Mouse (Mus musculus): Measurements from ENCODE around the gene Pitx1. TPM values are rescaled to one million over a fixed set of nuclear protein-coding genes. Genes with fewer than 3 reads are reported as not detected.

Gene Pitx1
- not detected for polyA plus RNA-seq (2014; fragmentation: Illumina TruSeq; extraction: RNeasy Lipid Tissue Mini Kit (QIAGEN cat#74804); ENCODE audit: low read depth, low replicate concordance)

DNA sequence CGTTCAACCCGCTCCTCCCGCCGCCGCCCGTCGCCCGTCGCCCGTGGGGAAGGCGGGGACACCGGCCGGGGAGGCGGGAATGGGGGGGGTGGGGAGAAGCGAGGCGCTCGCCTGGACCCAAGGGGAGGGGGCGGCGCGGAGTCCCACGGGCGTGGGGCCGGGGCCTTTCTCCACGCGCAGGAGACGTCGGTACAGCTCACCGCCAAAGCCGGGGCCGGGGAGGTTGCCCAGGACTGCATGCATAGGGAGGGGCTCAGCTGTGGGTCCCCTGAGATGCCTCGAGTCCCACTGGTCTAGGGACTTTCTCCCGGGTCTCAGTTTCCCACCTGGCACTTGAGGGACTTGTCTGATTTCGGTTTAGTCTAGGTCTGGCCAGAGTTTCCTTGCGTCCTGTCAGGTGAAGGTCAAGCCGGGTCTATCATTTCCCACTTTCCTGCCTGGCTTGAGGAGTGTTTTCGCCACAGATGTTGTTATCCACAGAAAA, at the start of gene Pitx1:
TSS of gene Pitx1 (minus strand) at position 51 of the 484 bp plus-strand sequence.

DNA sequence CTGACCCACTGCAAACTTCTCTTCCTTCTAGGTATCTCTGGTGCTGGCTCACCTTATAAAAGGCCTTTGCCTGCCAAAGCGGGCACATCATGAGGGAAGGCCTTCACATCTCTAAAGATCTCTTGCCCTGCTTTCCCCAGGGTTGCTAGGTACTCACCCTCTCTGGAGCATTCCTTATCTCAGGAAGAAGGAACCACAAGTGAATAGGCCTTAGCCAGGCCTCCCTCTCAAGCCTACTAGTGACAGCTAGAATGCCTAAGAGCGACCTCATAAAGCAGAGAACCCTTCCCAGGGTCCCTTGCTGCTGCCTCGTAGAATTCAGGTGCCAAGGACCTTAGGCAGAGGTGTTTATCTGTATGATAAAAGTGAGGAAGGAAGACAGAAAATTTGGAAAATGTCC, 51.7 kb downstream of the Pitx1 start, which contains the start of gene Catsper3:
TSS of gene Catsper3 (plus strand) at position 301 of the 400 bp plus-strand sequence.

Other genes starting within 250 kb of the Pitx1 start
- gene B4galt7, start 236.3 kb downstream of the Pitx1 start, polyA plus RNA-seq (2014; fragmentation: Illumina TruSeq; extraction: RNeasy Lipid Tissue Mini Kit (QIAGEN cat#74804); ENCODE audit: low read depth, low replicate concordance), result 2.7 TPM
- gene Caml, start 213.2 kb downstream of the Pitx1 start, polyA plus RNA-seq (2014; fragmentation: Illumina TruSeq; extraction: RNeasy Lipid Tissue Mini Kit (QIAGEN cat#74804); ENCODE audit: low read depth, low replicate concordance), result 48.3 TPM
- gene Ddx46, start 201.2 kb downstream of the Pitx1 start, polyA plus RNA-seq (2014; fragmentation: Illumina TruSeq; extraction: RNeasy Lipid Tissue Mini Kit (QIAGEN cat#74804); ENCODE audit: low read depth, low replicate concordance), result 69.3 TPM
- 189 TPM for gene B230219D22Rik, start 143.1 kb downstream of the Pitx1 start, polyA plus RNA-seq (2014; fragmentation: Illumina TruSeq; extraction: RNeasy Lipid Tissue Mini Kit (QIAGEN cat#74804); ENCODE audit: low read depth, low replicate concordance)
- gene Txndc15, start 121.5 kb downstream of the Pitx1 start, polyA plus RNA-seq (2014; fragmentation: Illumina TruSeq; extraction: RNeasy Lipid Tissue Mini Kit (QIAGEN cat#74804); ENCODE audit: low read depth, low replicate concordance), result 150 TPM
- 23.8 TPM for gene Pcbd2, start 108.8 kb downstream of the Pitx1 start, polyA plus RNA-seq (2014; fragmentation: Illumina TruSeq; extraction: RNeasy Lipid Tissue Mini Kit (QIAGEN cat#74804); ENCODE audit: low read depth, low replicate concordance)
- gene Catsper3, start 51.6 kb downstream of the Pitx1 start, polyA plus RNA-seq (2014; fragmentation: Illumina TruSeq; extraction: RNeasy Lipid Tissue Mini Kit (QIAGEN cat#74804); ENCODE audit: low read depth, low replicate concordance), result not detected

Measured in adrenal gland, adult 10 weeks (tissue).